Mouse (Mus musculus): Measurements from ENCODE around the gene Plekho2. TPM values are rescaled to one million over a fixed set of nuclear protein-coding genes. Genes with fewer than 3 reads are reported as not detected.

Plekho2 gene
- total RNA-seq, 2 experiments from 2014 or later = 44.9 to 52.5 TPM

DNA sequence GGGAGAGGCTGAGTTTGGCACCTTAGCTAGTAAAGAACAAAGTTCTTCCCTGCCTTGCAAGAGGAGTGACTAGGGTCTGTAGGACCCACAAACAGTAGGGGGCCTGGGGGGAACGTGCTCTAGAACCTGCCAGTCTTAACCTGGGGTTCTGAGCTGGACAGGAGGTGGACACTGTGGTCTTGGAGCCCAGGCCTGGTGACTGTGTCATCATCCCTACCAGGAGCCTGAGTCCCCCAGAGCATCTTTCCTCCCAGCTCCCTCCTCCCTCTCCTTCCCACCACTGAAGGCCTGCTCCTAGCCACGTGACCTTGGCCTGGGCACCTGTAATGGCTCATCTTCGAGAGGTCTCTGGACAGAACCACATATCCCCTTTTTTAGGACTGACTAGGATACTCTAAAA is 45.7 kb downstream of the Plekho2 start:
- no peak for DNase-seq (ENCODE audit: low spot score in 2 of 2)

DNA sequence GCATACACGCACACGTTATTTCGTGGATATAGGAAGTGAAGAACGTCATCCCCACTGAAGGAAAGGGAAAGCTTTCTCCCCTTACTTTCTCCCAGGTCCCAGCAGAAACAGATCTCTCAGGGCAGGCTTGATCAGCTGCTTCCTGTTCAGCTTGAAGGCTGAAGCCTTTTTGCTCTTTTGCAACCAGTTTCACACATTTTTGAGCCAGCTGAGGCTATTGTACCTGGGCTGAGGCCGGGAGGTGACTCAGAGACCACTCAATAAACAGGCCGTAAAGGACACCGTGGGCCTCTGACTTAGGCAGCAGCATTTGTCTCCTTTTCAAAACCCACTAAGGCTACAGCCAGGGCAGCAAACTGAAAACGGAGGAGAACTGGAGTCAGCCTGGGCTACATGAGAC is 46.9 kb downstream of the Plekho2 start:
- no peak for DNase-seq (ENCODE audit: low spot score in 2 of 2)

DNA sequence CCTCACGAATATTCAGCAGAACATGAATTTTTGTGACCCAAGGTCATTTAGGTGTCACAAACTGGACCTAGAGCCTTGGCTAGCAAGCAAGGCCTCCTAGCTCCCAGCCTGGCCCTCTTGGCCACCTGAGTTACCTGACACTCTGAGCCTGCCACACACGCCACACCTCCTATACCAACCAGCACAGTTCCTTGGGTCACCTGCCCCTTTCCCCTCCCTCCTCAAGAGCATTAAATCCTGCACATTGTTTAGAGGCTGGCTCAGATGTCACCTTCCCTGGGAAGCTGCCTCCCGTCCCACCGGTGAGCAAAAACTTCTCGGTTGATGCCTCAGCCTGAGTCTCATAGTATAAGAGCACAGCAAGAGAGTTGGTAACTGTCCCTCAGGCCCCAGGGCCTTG is 48.6 kb downstream of the Plekho2 start:
- no peak for DNase-seq (ENCODE audit: low spot score in 2 of 2)

DNA sequence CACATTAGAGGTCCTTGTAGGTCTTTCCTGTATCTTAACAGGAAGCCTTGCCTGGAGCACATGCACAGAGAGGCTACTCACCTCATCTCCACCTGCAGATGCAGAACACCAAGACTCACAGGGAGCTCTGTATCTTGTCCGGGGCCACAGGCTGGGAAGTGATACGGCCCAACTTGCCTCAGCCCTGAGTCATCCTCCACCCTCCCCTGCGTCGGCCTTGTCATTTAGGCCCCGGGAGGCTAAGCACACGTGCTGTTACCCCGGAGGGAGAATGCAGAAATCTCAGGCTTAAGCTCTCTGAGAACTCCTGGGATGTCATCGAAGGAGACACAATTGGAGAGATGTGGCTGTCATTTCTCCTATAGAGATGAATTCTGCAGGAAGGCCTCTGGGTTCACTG is 50.2 kb downstream of the Plekho2 start:
- DNase-seq (ENCODE audit: low spot score in 2 of 2) = peak in 1 of 2 experiments; percentile 58

DNA sequence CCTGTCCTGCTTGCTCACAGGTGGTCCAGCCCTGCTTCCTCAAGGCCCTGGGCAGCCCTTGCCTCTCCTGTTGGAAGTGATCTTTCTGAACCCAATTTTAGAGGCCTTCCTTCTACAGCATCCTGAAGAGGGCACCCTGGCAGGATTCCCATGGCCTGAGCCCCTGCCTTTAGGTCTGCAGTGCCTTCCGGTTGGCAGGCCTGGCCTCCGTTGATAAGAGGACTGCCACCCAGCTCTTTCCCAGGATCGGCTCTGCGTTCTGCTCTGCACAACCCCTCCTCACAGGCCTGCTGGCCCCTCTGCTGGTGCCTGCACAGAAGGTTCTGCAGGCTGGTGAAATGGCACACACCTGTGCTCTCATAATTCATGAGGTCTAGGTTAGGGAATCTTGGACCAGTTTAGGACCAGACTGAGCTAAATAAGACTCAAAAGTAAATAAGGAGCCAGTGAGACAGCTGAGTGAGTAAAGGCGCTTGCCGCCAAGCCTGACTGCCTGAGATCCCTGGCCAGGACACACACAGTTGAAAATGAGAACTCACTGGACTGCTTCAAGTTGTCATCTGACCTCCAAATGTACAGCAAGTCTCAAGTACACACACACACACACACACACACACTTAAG is 51.3 kb downstream of the Plekho2 start:
- DNase-seq (ENCODE audit: low spot score in 2 of 2) = no peak

DNA sequence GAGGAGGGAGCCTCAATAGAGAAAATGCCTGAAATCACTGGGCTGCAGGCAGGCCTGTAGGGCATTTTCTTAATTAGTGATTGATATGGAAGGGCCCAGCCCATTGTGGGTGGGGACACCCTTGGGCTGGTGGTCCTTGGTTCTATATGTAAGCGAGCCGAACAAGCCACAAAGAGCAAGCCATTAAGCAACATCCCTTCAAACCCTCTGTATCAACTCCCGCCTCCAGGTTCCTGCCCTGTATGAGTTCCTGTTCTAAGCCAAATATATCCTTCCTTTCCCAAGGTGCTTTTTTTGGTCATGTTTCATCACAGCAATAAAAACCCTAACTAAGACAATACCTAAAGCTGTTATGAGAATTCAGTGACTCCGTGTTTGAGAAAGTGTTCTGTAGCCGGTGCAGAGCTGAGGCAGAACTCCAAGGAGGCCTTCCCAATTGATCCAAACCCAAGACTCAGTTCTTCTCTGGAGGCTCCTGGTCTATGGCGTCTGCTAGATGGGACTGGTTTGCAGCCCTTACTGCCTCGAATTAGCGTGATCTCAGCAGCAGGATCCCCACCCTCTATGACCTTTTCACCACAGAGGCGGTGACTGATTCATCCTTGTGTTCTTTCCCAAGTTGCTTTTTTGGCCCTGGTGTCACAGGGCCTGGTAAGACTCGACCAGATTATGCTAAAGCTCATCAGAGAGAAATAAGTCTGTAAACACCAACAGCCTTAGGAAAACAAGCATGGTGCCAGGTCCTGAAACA is 54.2 kb downstream of the Plekho2 start:
- no peak for DNase-seq (ENCODE audit: low spot score in 2 of 2)

DNA sequence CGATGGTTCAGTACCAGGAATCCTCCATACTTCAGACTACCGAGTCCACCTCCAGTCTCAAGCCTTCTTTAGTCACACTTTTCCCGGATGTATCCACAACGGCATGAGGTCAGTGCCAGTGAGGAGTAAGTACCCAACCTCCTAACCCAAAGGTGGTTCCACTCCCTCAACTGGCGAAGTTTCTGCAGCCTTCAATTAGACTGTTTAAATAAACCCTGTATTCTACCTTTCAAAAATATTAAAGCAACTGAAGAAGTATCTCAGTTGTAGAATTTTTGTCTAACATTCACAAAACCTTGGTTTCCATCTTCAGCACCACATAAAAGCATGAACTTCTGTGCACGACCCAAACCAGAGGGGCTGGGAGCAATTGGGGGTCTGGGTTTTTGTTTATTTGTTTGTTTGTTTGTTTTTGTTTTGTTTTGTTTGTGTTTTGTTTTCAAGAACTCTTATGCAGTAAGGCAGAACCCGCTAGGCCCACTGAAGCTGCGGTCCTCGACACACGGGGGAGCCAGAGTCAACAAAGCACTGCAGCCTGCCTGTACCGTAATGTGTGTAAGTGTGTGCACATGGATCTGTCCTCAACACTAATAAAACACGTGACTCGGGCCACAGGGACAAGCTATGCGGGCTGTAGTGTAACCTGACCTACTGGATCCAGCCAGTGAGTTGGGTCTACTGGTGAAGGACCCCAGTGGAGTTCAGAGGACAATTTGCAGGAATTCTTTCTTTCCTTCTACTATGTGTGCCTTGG is 56.1 kb downstream of the Plekho2 start:
- peak; percentile 80 to 81 for DNase-seq (ENCODE audit: low spot score in 2 of 2)

DNA sequence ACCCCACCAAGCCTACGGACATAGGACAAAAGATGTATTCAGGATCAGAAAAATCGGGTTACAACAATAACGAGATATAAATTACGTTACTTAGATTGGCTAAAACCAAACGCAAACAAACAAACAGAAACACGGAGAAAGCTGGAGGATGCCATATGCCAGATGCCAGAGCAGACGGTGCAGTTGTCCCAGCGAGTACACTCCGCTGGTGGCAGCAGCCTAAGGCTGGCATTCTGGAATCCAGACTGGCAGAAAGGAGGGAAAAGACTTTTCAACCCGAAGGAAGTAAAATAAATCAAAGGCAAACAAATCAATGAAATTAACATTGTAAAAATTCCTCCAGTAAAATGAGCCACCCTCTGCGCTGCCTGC is 59.3 kb downstream of the Plekho2 start:
- DNase-seq (ENCODE audit: low spot score in 2 of 2) = no peak

DNA sequence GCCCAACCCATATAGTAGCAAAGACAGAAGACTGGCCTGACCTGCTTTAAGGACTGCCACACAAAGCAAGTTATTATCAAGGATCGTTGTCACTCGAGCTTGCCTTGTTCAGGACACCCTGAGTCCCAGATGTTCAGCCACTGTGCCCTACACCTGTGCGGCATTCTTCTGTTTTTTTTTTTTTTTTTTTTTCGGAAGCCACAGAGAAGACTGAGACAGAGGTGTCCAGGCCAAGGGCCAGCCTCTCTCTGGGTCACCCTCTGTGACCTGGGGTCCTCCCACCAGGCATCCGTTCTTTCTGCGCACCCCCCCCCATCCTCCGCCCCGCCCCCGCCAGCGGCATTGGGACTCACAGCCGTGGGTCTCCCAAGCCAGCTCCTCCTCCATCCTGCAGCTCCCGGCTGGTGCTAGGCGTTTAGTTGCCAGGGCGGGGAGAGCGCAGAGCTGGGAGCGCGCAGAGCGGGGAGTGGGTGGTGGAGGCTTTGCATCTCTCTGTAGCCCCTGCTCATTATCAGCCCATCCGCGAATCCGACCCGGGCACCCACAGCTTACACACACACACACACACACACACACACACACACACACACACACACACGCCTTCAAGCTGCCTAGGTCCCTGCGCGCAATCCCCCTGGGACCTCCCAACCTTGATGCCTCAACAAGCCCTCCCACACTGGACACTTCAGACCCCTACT is 59.9 kb downstream of the Plekho2 start, which contains the start of gene Ankdd1a:
TSS of gene Ankdd1a (minus strand) at position 387 of the 698 bp plus-strand sequence.
- no peak for DNase-seq (ENCODE audit: low spot score in 2 of 2)

DNA sequence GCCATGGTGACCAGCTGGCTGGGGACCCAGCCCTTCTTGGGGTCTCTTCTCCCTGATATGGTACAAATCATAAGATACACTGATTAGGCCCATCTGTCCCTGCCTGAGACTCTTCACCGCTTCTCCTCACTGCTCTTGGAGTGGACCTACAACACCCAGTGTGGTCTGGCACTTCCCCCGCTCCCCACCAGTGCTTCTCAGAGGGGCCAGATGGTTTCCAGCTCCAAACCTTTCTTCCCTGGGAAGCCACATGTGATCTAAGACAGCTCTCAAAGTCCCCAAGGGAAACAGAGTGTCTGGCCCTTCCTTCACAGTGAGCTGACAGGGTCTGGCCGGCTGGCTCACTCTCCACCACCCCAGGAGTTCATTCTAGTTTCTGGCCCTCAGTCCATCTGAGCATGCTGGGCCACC is 65.0 kb downstream of the Plekho2 start:
- no peak for DNase-seq (ENCODE audit: low spot score in 2 of 2)

DNA sequence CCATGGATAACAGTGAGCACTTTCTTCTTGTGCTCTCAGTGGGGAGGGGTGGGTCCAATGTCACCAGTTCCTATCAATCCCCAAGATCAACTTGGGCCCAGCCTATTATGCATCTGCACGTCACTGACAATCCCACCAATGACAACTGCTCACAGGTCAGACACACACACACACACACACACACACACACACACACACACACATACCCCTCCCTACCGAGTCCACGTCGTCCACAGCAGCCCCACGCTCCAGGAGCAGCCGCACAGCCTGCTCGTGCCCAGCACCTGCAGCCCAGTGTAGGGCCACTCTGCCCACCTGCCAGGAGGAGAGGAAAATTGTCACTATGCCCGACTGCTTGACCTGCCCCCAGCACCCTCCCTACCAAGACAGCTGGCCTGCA is 65.4 kb downstream of the Plekho2 start:
- DNase-seq (ENCODE audit: low spot score in 2 of 2) = no peak

DNA sequence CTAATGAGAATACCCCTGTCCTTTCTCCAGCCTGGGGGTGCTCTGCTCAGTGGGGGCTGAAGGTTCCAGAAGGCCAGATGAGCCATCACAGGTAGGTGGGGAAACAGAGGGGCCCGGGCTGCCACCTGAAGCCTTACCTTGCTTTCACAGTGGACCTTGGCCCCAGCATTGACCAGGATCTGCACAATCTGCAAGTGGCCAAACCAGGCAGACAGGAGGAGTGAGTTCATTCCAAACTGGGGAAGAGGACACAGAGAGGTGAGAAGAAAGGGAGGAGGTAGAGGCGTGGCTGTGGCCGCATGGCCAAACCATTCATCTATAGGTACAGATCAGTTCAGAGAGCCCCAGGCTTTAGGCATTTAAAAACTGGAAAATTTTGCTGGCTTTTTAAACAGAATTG is 67.3 kb downstream of the Plekho2 start:
- no peak for DNase-seq (ENCODE audit: low spot score in 2 of 2)

DNA sequence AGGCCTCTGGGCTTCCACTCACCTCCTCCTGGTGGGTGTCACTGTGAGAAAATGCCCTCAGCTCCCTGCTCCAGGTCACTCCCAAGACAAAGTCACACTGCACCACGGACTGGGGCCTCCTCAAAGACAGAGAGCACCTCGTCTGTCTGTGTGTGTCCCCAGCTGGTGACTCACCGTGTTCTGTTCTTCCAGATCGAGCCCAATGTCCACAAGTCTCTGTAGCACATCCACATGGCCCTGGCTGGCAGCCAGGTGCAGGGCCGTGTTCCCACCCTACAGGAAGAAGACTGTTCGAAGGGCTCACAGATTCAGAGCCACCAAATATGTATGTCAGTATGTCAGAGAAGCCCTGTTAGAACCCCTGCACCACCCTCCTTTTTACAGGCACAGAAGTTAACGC is 71.4 kb downstream of the Plekho2 start:
- no peak for DNase-seq (ENCODE audit: low spot score in 2 of 2)

DNA sequence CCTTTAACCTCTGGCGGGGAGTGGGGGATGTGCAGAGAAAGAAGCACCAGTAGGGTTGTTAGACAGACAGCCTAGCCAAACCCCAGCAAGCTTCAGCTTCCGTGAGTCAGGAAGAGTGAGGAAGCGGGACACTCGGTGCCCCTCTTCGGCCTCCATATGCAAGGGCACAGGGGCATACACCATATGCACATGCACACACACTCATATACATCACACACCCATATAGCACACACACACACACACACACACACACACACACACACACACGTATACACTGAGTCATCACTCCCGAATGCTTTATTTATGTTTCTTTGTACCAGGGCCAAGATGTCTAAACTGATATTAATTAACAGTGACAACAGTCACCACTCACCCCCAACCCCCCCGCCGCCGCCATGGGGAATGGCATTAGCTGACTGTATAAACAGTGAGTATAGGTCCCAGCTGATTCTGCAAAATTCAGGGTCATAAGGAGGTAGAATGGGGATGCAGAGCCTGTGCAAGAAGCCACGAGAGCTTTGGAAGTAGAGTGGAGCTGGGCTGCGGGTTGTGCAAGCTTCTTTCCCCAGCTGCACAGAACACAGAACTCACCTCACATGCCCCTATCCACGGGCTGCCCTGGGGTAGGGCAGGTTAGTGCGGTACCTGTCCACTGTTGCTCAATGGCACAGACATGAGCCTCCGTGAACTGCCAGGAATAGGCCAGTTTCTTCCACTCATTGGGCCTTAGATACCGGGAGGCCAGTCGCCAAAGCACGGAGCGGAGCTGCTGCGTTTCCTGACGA is 76.9 kb downstream of the Plekho2 start:
- no peak for DNase-seq (ENCODE audit: low spot score in 2 of 2)

Other genes starting within 250 kb of the Plekho2 start
- gene Pdcd7, start 233.9 kb downstream of the Plekho2 start, total RNA-seq (2021) = 10 to 100 TPM; 18.0 to 18.6 TPM
- under 1 TPM; 0.45 to 0.86 TPM for gene Ubap1l, start 219.0 kb downstream of the Plekho2 start, total RNA-seq (2021)
- gene Kbtbd13, start 188.4 kb downstream of the Plekho2 start, total RNA-seq (2021) = under 1 TPM; 0.17 to 0.26 TPM
- 10 to 100 TPM in 1 of 2 experiments, 1 to 10 TPM in 1; 5.7 to 31.8 TPM for gene Rasl12, start 181.5 kb downstream of the Plekho2 start, total RNA-seq (2021)
- gene Slc51b, start 157.1 kb downstream of the Plekho2 start, total RNA-seq (2021) = not detected
- gene Mtfmt, start 144.3 kb downstream of the Plekho2 start, total RNA-seq (2021) = 10 to 100 TPM; 10.9 to 12.4 TPM
- 10 to 100 TPM; 53.2 to 64.3 TPM for gene Spg21, start 119.1 kb downstream of the Plekho2 start, total RNA-seq (2021)
- 1 to 10 TPM in 1 of 2 experiments, under 1 TPM in 1; 0.35 to 1.6 TPM for gene Ankdd1a, start 59.8 kb downstream of the Plekho2 start, total RNA-seq (2021)
- gene Pif1, start 7.1 kb upstream of the Plekho2 start, total RNA-seq (2021) = not detected
- 10 to 100 TPM; 63.3 to 89.9 TPM for gene Rbpms2, start 49.6 kb upstream of the Plekho2 start, total RNA-seq (2021)
- 100 to 1,000 TPM; 131 to 132 TPM for gene Oaz2, start 88.0 kb upstream of the Plekho2 start, total RNA-seq (2021)
- 10 to 100 TPM; 19.6 to 24.4 TPM for gene Zfp609, start 247.5 kb upstream of the Plekho2 start, total RNA-seq (2021)